Mouse (Mus musculus): ENCODE data around the gene Hydin.

GRCm38 (mm10) chr8:110420221-110420620 lies 153.4 kb downstream of the Hydin start:
- no peak for TF ChIP-seq CTCF (IDR thresholded peaks at IDR 0.05; ENCODE audit: low read depth)
- no peak for TF ChIP-seq EP300 (IDR thresholded peaks at IDR 0.05; ENCODE audit: low read depth)

All from liver, postnatal 0 days (tissue).